Mouse (Mus musculus): Measurements from ENCODE around the gene Tagln3.

Gene Tagln3

GRCm38 (mm10) chr16:45724061-45724741, at the start of gene Tagln3:
Tagln3 (minus strand) TSS chr16:45724608.
- DNase-seq: peak in 1 of 2 experiments; percentile 7

- no peak for DNase-seq
These were observed 46.5 kb upstream of the Tagln3 start for GRCm38 (mm10) chr16:45770914-45771313.

GRCm38 (mm10) chr16:45767853-45768640, 43.6 kb upstream of the Tagln3 start:
- no peak for DNase-seq

GRCm38 (mm10) chr16:45767434-45767833, 43.0 kb upstream of the Tagln3 start:
- DNase-seq: no peak

GRCm38 (mm10) chr16:45765801-45766494, 41.5 kb upstream of the Tagln3 start:
- no peak for DNase-seq

- no peak for DNase-seq
These were observed 40.7 kb upstream of the Tagln3 start for GRCm38 (mm10) chr16:45765102-45765501.

- peak in 1 of 2 experiments; percentile 37 for DNase-seq
These were observed 38.6 kb upstream of the Tagln3 start for GRCm38 (mm10) chr16:45762859-45763505.

- no peak for DNase-seq
These were observed 37.0 kb upstream of the Tagln3 start for GRCm38 (mm10) chr16:45761425-45761824.

GRCm38 (mm10) chr16:45758726-45759269, 34.4 kb upstream of the Tagln3 start:
- DNase-seq: no peak

- peak; percentile 62 to 84 for DNase-seq
These were observed 33.1 kb upstream of the Tagln3 start for GRCm38 (mm10) chr16:45757421-45758078.

- peak in 1 of 2 experiments; percentile 35 for DNase-seq
These were observed 32.4 kb upstream of the Tagln3 start for GRCm38 (mm10) chr16:45756855-45757254.

GRCm38 (mm10) chr16:45743591-45744144, 19.3 kb upstream of the Tagln3 start:
- no peak for DNase-seq

GRCm38 (mm10) chr16:45742615-45743476, 18.4 kb upstream of the Tagln3 start, which contains the start of gene Abhd10:
Abhd10 (minus strand) TSS chr16:45742955.
- peak; percentile 92 to 96 for DNase-seq

GRCm38 (mm10) chr16:45737880-45738279, 13.5 kb upstream of the Tagln3 start:
- no peak for DNase-seq

GRCm38 (mm10) chr16:45736724-45737123, 12.3 kb upstream of the Tagln3 start:
- DNase-seq: no peak

GRCm38 (mm10) chr16:45729163-45729562, 4.8 kb upstream of the Tagln3 start:
- no peak for DNase-seq

GRCm38 (mm10) chr16:45724742-45725102, 314 bp upstream of the Tagln3 start:
- no peak for DNase-seq

GRCm38 (mm10) chr16:45723172-45723901, 1.1 kb downstream of the Tagln3 start:
- no peak for DNase-seq

GRCm38 (mm10) chr16:45722460-45722951, 1.9 kb downstream of the Tagln3 start:
- DNase-seq: no peak

All from lung, adult 18-20 months (tissue).